Mouse (Mus musculus) MEL (cell line): Measurements from ENCODE around the gene Tomm22. TPM values are rescaled to one million over a fixed set of nuclear protein-coding genes. Genes with fewer than 3 reads are reported as not detected.

Experiments
- DNase-seq: peaks from one replicate; pipeline ENCODE4 v3.0.0; 2011; ENCODE audit warnings: low read depth, low spot score
- H3K27ac ChIP-seq: 2 replicates; pipeline ENCODE4 v1.5.1; 2012; ENCODE audit warnings: low read depth, mild to moderate bottlenecking, control low read depth, low read length, moderate library complexity; ENCODE audit not compliant: control insufficient read depth
- H3K27me3 ChIP-seq, 2 experiments: fragments of 150-350 bp in 1 of 2; sonication (generic) in 1 of 2; 2 replicates each; pipeline ENCODE4 v1.6.1; 2012; ENCODE audit warnings: low read length in 2 of 2, mild to moderate bottlenecking in 2 of 2, improper control_type of control experiment in 1 of 2, moderate library complexity in 1 of 2; ENCODE audit not compliant: insufficient read depth in 2 of 2, control insufficient read depth in 1 of 2
- H3K36me3 ChIP-seq, 2 experiments: 2 replicates each; pipeline ENCODE4 v1.6.1; 2012 to 2014; ENCODE audit warnings: low read length in 2 of 2, improper control_type of control experiment in 1 of 2, inconsistent platforms in 1 of 2, mild to moderate bottlenecking in 1 of 2; ENCODE audit not compliant: insufficient read depth in 2 of 2, control insufficient read depth in 1 of 2
- H3K4me1 ChIP-seq, 2 experiments: fragments of 150-350 bp in 1 of 2; sonication (generic) in 1 of 2; 2 replicates each; pipeline ENCODE4 v1.6.1; 2012; ENCODE audit warnings: low read length in 2 of 2, improper control_type of control experiment in 1 of 2, mild to moderate bottlenecking in 1 of 2; ENCODE audit not compliant: insufficient read depth in 2 of 2, control insufficient read depth in 1 of 2
- H3K4me3 ChIP-seq, 2 experiments: fragments of 150-350 bp in 1 of 2; sonication (generic) in 1 of 2; 2 replicates each; pipeline ENCODE4 v1.5.1; 2012; ENCODE audit warnings: low read depth in 2 of 2, low read length in 2 of 2, mild to moderate bottlenecking in 2 of 2, moderate library complexity in 2 of 2, control low read depth in 1 of 2, improper control_type of control experiment in 1 of 2; ENCODE audit not compliant: control insufficient read depth in 1 of 2, insufficient read depth in 1 of 2
- H3K79me2 ChIP-seq: 2 replicates; pipeline ENCODE4 v1.6.1; 2012; ENCODE audit warnings: mild to moderate bottlenecking, low read length, moderate library complexity; ENCODE audit not compliant: control insufficient read depth, poor library complexity, insufficient read depth
- H3K9ac ChIP-seq: 2 replicates; pipeline ENCODE4 v1.6.1; 2012; ENCODE audit warnings: low read depth, mild to moderate bottlenecking, control low read depth, low read length, moderate library complexity; ENCODE audit not compliant: control insufficient read depth, poor library complexity, severe bottlenecking
- H3K9me3 ChIP-seq: fragments of 150-350 bp; sonication (generic); replicated peaks from 2 replicates; pipeline ENCODE4 v1.6.1; 2012; ENCODE audit warnings: mild to moderate bottlenecking, low read length, improper control_type of control experiment, moderate library complexity; ENCODE audit not compliant: insufficient read depth
- CHD1 ChIP-seq: IDR thresholded peaks from 2 replicates; pipeline ENCODE4 v1.6.1; 2012; ENCODE audit warnings: low read depth, mild to moderate bottlenecking, inconsistent platforms, low read length, improper control_type of control experiment
- CHD2 ChIP-seq: IDR thresholded peaks from 2 replicates; pipeline ENCODE4 v1.6.1; 2011; ENCODE audit warnings: low read length, improper control_type of control experiment
- CTCF ChIP-seq, 3 experiments: IDR thresholded peaks in 2 of 3; conservative IDR thresholded peaks in 1 of 3; 2 replicates each; pipeline ENCODE4 v1.5.1; 2011 to 2012; ENCODE audit warnings: low read length in 3 of 3, low read depth in 2 of 3, mild to moderate bottlenecking in 2 of 3, improper control_type of control experiment in 1 of 3, inconsistent platforms in 1 of 3, mixed read lengths in 1 of 3, moderate library complexity in 1 of 3; ENCODE audit not compliant: control insufficient read depth in 1 of 3, insufficient read depth in 1 of 3, poor library complexity in 1 of 3, severe bottlenecking in 1 of 3
- ETS1 ChIP-seq: IDR thresholded peaks from 2 replicates; pipeline ENCODE4 v1.6.1; 2012; ENCODE audit warnings: low read depth, mild to moderate bottlenecking, inconsistent platforms, low read length, improper control_type of control experiment, moderate library complexity
- GABPA ChIP-seq: IDR thresholded peaks from 2 replicates; pipeline ENCODE4 v1.6.1; 2012; ENCODE audit warnings: low read depth, mild to moderate bottlenecking, inconsistent platforms, low read length, improper control_type of control experiment, moderate library complexity
- HCFC1 ChIP-seq: IDR thresholded peaks from 2 replicates; pipeline ENCODE4 v1.6.1; 2012; ENCODE audit warnings: low read depth, mild to moderate bottlenecking, inconsistent platforms, low read length, improper control_type of control experiment, moderate library complexity
- JUND ChIP-seq: IDR thresholded peaks from 2 replicates; pipeline ENCODE4 v1.6.1; 2011; ENCODE audit warnings: low read depth, mild to moderate bottlenecking, improper control_type of control experiment, low read length
- KAT2A ChIP-seq: conservative IDR thresholded peaks from 2 replicates; pipeline ENCODE4 v1.6.1; 2012; ENCODE audit warnings: low read depth, low read length, improper control_type of control experiment, inconsistent platforms
- MAFK ChIP-seq: IDR thresholded peaks from 2 replicates; pipeline ENCODE4 v1.6.1; 2011; ENCODE audit warnings: low read depth, mild to moderate bottlenecking, low read length, improper control_type of control experiment, borderline replicate concordance
- MXI1 ChIP-seq: IDR thresholded peaks from 2 replicates; pipeline ENCODE4 v1.6.1; 2011; ENCODE audit warnings: mild to moderate bottlenecking, low read depth, low read length, improper control_type of control experiment
- MYC ChIP-seq: IDR thresholded peaks from 2 replicates; pipeline ENCODE4 v1.6.1; 2011; ENCODE audit warnings: low read depth, mild to moderate bottlenecking, low read length, improper control_type of control experiment, moderate library complexity
- NELFE ChIP-seq: IDR thresholded peaks from 2 replicates; pipeline ENCODE4 v1.6.1; 2011; ENCODE audit warnings: low read depth, low read length, improper control_type of control experiment
- NRF1 ChIP-seq: IDR thresholded peaks from 2 replicates; pipeline ENCODE4 v1.6.1; 2014; ENCODE audit warnings: low read depth, mild to moderate bottlenecking, inconsistent platforms, low read length, improper control_type of control experiment, moderate library complexity; ENCODE audit not compliant: poor library complexity, insufficient read depth, severe bottlenecking
- POLR2A ChIP-seq, 2 experiments: IDR thresholded peaks; 2 replicates each; pipeline ENCODE4 v1.6.1; 2011 to 2012; ENCODE audit warnings: low read length in 2 of 2, mild to moderate bottlenecking in 2 of 2, control low read depth in 1 of 2, improper control_type of control experiment in 1 of 2, low read depth in 1 of 2, moderate library complexity in 1 of 2; ENCODE audit not compliant: control insufficient read depth in 1 of 2, insufficient read depth in 1 of 2, poor library complexity in 1 of 2
- RCOR1 ChIP-seq: IDR thresholded peaks from 2 replicates; pipeline ENCODE4 v1.6.1; 2012; ENCODE audit warnings: low read depth, mild to moderate bottlenecking, inconsistent platforms, low read length, improper control_type of control experiment
- SIN3A ChIP-seq: IDR thresholded peaks from 2 replicates; pipeline ENCODE4 v1.6.1; 2012; ENCODE audit warnings: low read length, improper control_type of control experiment, inconsistent platforms
- SMC3 ChIP-seq: IDR thresholded peaks from 2 replicates; pipeline ENCODE4 v1.6.1; 2011; ENCODE audit warnings: low read depth, low read length, improper control_type of control experiment
- TBP ChIP-seq: IDR thresholded peaks from 2 replicates; pipeline ENCODE4 v1.8.0; 2011; ENCODE audit warnings: low read depth, low read length, improper control_type of control experiment
- ZC3H11A ChIP-seq: IDR thresholded peaks from 2 replicates; pipeline ENCODE4 v1.6.1; 2012; ENCODE audit warnings: low read depth, mild to moderate bottlenecking, inconsistent platforms, low read length, improper control_type of control experiment
- ZNF384 ChIP-seq: IDR thresholded peaks from 2 replicates; pipeline ENCODE4 v1.6.1; 2012; ENCODE audit warnings: low read depth, mild to moderate bottlenecking, inconsistent platforms, low read length, improper control_type of control experiment
- polyA plus RNA-seq, 2 experiments: library from polyadenylated mRNA; stranded (reverse) in 1 of 2; unstranded in 1 of 2; fragments of >175 nt in 1 of 2; fragments of >200 nt in 1 of 2; gene quantifications; 2 replicates each; pipeline versions ENCODE4 v1.2.1 to v1.2.4; 2012; ENCODE audit warnings: low replicate concordance in 2 of 2, low read depth in 1 of 2; ENCODE audit not compliant: insufficient read length in 2 of 2, insufficient read depth in 1 of 2, missing spikeins in 1 of 2
- total RNA-seq: library from RNA; depleted of rRNA; stranded (reverse); fragments of 300-350 nt; gene quantifications from 2 replicates; pipeline ENCODE4 v1.2.3, GENCODE M21; 2012

Gene Tomm22
- total and polyA plus RNA-seq, 3 experiments = 174 to 829 (median 281) TPM

DNA sequence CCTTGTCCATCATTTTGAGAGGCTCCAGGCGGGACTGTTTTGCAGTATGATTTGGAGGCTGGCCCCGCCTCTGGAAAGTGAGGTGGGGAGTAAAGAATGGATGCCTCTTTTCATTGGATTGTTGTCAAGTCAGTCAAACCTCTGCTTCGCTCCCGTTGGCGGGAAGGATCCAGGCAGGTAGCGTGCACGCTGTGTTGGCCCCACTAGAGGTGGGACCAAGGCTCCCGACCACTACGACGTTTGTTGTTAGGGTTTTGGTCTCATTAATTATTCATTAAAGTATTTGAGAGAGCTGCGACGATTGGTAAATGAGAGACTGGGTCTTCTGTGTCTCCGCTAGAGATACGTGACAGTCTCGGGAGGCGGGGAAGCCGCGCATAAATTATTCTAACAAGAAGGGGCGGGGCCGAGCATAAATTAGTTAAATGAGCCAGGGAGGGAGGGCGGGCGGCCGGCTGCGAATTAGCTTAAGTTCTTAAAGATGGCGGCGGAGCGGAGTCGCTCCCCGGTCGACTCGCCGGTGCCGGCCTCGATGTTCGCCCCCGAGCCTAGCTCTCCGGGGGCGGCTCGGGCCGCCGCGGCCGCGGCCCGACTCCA, 19.9 kb downstream of the Tomm22 start, which contains the start of gene Gtpbp1 (continued):
- TF ChIP-seq ETS1 (no peak), TBP (no peak), NRF1 (no peak), ZC3H11A (no peak), NELFE (peak; percentile 60), GABPA (no peak), CTCF (IDR thresholded peaks at IDR 0.05 in 2 of 3, conservative IDR thresholded peaks at IDR 0.05 in 1 of 3; ENCODE audit: control insufficient read depth in 1 of 3, insufficient read depth in 1 of 3, low read depth in 2 of 3, low read length in 3 of 3, poor library complexity in 1 of 3, severe bottlenecking in 1 of 3) (no peak), SMC3 (no peak), HCFC1 (peak; percentile 66; the same call in 1 of the 2 replicates), MYC (peak; percentile 60; the same call in 1 of the 2 replicates), ZNF384 (no peak), JUND (no peak), MXI1 (no peak; the same call in 1 of the 2 replicates), CHD2 (peak; percentile 85), CHD1 (no peak)

DNA sequence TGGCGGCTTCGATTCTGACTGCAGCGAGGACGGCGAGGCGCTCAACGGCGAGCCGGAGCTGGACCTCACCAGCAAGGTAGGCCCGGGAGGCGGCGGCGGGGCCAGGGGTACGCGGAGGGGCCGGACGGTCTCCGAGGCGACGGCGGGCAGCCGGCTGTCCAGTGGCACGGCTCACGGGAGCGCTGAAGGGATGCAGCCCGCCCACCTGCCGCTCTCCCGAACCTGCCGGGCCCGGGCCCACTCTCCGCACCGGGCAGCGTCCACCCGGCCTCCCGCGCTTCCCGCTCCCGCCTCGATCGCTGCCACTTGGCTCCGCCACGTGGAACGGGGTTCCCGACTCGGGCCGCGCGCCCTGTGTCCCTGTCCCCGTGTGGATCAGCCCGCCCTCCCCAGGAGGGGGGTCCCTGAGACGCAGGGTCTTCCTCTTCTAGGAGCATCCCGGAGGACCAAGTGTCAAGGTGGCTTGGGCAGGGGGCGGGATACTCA, 20.4 kb downstream of the Tomm22 start:
- no peak for TF ChIP-seq NELFE
- no peak for TF ChIP-seq MAFK
- TF ChIP-seq SIN3A = peak; percentile 43; the same call in 1 of the 2 replicates
- no peak for TF ChIP-seq RCOR1
- no peak for TF ChIP-seq KAT2A
- no peak for TF ChIP-seq MYC
- TF ChIP-seq MXI1 = peak; percentile 66; the same call in 1 of the 2 replicates
- TF ChIP-seq NRF1 = no peak
- 0 out of 4 replicates have a peak, but pooled peaks of 1 of the 2 experiments have one; percentile 7 for TF ChIP-seq POLR2A (IDR thresholded peaks at IDR 0.05; ENCODE audit: control insufficient read depth in 1 of 2, insufficient read depth in 1 of 2, low read depth in 1 of 2, low read length in 2 of 2, poor library complexity in 1 of 2)
- H3K27me3 ChIP-seq = no peaks in the 10 kb centered on the region
- peak overlapping the region; percentile 66 for H3K27ac ChIP-seq
- H3K9me3 ChIP-seq = no peaks in the 10 kb centered on the region
- H3K79me2 ChIP-seq = peaks cover 56% of the 10 kb centered on the region
- peaks cover 0 to 45% of the 10 kb centered on the region in 2 experiments; a peak in 3 of 4 replicates for H3K36me3 ChIP-seq
- H3K4me1 ChIP-seq = peaks cover 8 to 34% of the 10 kb centered on the region in 2 experiments
- H3K4me3 ChIP-seq = peak overlapping the region; percentile 82 to 87
- H3K9ac ChIP-seq = peak overlapping the region; percentile 96
- peak; percentile 44 for DNase-seq
